Mouse (Mus musculus) left cerebral cortex, postnatal 4 days (tissue): Measurements from ENCODE around the gene Dock8. TPM values are rescaled to one million over a fixed set of nuclear protein-coding genes. Genes with fewer than 3 reads are reported as not detected.

ENCODE experiments used
- DNase-seq: peaks from one replicate; pipeline ENCODE4 v3.0.0-alpha.2; 2022
- intact Hi-C: fragments of 180-260 bp; cut with DNase I; formaldehyde crosslinking; loops from one replicate; pipeline ENCODE4 v1.15.1; 2025
- total RNA-seq, 2 experiments: library from RNA; stranded (reverse); gene quantifications; 2 replicates each; pipeline ENCODE4 v1.2.3; 2021

Dock8 gene
- total RNA-seq, 2 experiments from 2014 or later: 1.3 TPM

GRCm38 (mm10) chr19:25057826-25058225 lies 58.5 kb downstream of the Dock8 start:
- no peak for DNase-seq
- intact Hi-C loops: no loop called here

GRCm38 (mm10) chr19:25059847-25060364 lies 60.6 kb downstream of the Dock8 start:
- no peak for DNase-seq
- intact Hi-C loops: no loop called here

- intact Hi-C loops: no loop called here
- peak; percentile 30 for DNase-seq
These were observed 61.0 kb downstream of the Dock8 start for GRCm38 (mm10) chr19:25060375-25060774.

- intact Hi-C loops: no loop called here
- DNase-seq: no peak
These were observed 63.0 kb downstream of the Dock8 start for GRCm38 (mm10) chr19:25062188-25062856.

- intact Hi-C loops: no loop called here
- DNase-seq: no peak
These were observed 63.5 kb downstream of the Dock8 start for GRCm38 (mm10) chr19:25062857-25063240.

GRCm38 (mm10) chr19:25066229-25066628 lies 66.9 kb downstream of the Dock8 start:
- DNase-seq: no peak
- intact Hi-C loops: no loop called here

- intact Hi-C loops: no loop called here
- DNase-seq: no peak
These were observed 69.2 kb downstream of the Dock8 start for GRCm38 (mm10) chr19:25068518-25068917.

- DNase-seq: no peak
- intact Hi-C loops: no loop called here
These were observed 73.2 kb downstream of the Dock8 start for GRCm38 (mm10) chr19:25072521-25072920.

GRCm38 (mm10) chr19:25074741-25075140 lies 75.4 kb downstream of the Dock8 start:
- intact Hi-C loops: no loop called here
- peak; percentile 12 for DNase-seq

- intact Hi-C loops: no loop called here
- DNase-seq: no peak
These were observed 78.3 kb downstream of the Dock8 start for GRCm38 (mm10) chr19:25077636-25078035.

GRCm38 (mm10) chr19:25078130-25078529 lies 78.8 kb downstream of the Dock8 start:
- intact Hi-C loops: no loop called here
- no peak for DNase-seq

- intact Hi-C loops: no loop called here
- DNase-seq: no peak
These were observed 80.8 kb downstream of the Dock8 start for GRCm38 (mm10) chr19:25080166-25080565.

GRCm38 (mm10) chr19:25082839-25083238 lies 83.5 kb downstream of the Dock8 start:
- intact Hi-C loops: no loop called here
- no peak for DNase-seq

- no peak for DNase-seq
- intact Hi-C loops: no loop called here
These were observed 87.8 kb downstream of the Dock8 start for GRCm38 (mm10) chr19:25087181-25087580.

GRCm38 (mm10) chr19:25089746-25090145 lies 90.4 kb downstream of the Dock8 start:
- no peak for DNase-seq

GRCm38 (mm10) chr19:25095135-25095534 lies 95.8 kb downstream of the Dock8 start:
- DNase-seq: no peak
- intact Hi-C loops: no loop called here

More at GRCm38 (mm10) chr19:25089746-25090145, 90.4 kb downstream of the Dock8 start:
- intact Hi-C loops: no loop called here

GRCm38 (mm10) chr19:25096316-25096715 lies 97.0 kb downstream of the Dock8 start:
- DNase-seq: no peak
- intact Hi-C loops: no loop called here

GRCm38 (mm10) chr19:25096986-25097385 lies 97.7 kb downstream of the Dock8 start:
- intact Hi-C loops: no loop called here
- DNase-seq: no peak

GRCm38 (mm10) chr19:25097506-25097905 lies 98.2 kb downstream of the Dock8 start:
- intact Hi-C loops: no loop called here
- no peak for DNase-seq

- intact Hi-C loops: no loop called here
- DNase-seq: no peak
These were observed 98.6 kb downstream of the Dock8 start for GRCm38 (mm10) chr19:25097951-25098350.

GRCm38 (mm10) chr19:25098941-25099340 lies 99.6 kb downstream of the Dock8 start:
- no peak for DNase-seq
- intact Hi-C loops: no loop called here

- intact Hi-C loops: loop anchor here (5.0 kb wide), 1 partner anchor 143 kb away; the partner anchor contains the start of gene Cbwd1
- no peak for DNase-seq
These were observed 106.3 kb downstream of the Dock8 start for GRCm38 (mm10) chr19:25105682-25106081.

GRCm38 (mm10) chr19:25106315-25106714 lies 107.0 kb downstream of the Dock8 start:
- DNase-seq: no peak
- intact Hi-C loops: loop anchor here (5.0 kb wide), 1 partner anchor 144 kb away; the partner anchor contains the start of gene Cbwd1
